Mouse (Mus musculus): ENCODE measurements around the gene B4galt1. TPM values are rescaled to one million over a fixed set of nuclear protein-coding genes. Genes with fewer than 3 reads are reported as not detected.
"Not testable (repeated sequence)": the region's sequence is repeated elsewhere in the genome, so short reads cannot be mapped to it uniquely, and the experiment has no call there.

Gene B4galt1
- polyA plus RNA-seq, 1 experiment from 2014 or later, result 20.0 TPM

GRCm38 (mm10) chr4:40810481-40810880, 43.3 kb downstream of the B4galt1 start:
- no peak overlapping the region for H3K4me3 ChIP-seq (ENCODE audit: low read depth, low read length)

DNA sequence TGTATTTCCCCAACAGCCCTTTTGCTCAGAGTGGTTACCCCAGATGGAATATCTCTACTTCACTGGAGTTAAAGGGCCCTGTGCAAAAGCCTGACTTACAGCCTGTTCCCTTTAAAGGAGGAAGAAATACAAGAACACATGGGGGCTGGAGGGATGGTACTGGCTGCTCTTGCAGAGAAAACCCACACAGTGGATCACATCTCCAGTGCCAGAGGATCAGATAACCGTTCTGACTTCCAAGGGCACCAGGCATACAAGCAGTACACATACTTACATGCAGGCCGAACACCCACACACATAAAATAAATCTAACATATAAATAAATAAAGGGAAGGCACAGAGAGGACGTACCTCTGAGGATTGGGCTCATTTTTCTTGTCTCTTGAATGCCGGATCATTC, 46.4 kb downstream of the B4galt1 start:
- H3K4me3 ChIP-seq (ENCODE audit: low read depth, low read length), result no peak overlapping the region
- ATAC-seq (ENCODE audit: insufficient read depth, low FRiP score, low TSS enrichment) (no peak), DNase-seq (ENCODE audit: low spot score) (no peak)
- H3K27ac ChIP-seq (ENCODE audit: low read depth, low read length), result no peak overlapping the region
- H3K9ac ChIP-seq (ENCODE audit: low read length), result no peak overlapping the region
- H3K4me1 ChIP-seq (ENCODE audit: control insufficient read depth, insufficient read depth, low read length), result no peaks in the 10 kb centered on the region
- 86% methylated on average over 4 of the region's 4 CpGs for WGBS
- H3K4me2 ChIP-seq (ENCODE audit: low read depth), result no peak overlapping the region
- H3K36me3 ChIP-seq (ENCODE audit: control insufficient read depth, insufficient read depth, low read length), result peaks cover 2% of the 10 kb centered on the region; the same call in 1 of the 2 replicates
- no peaks in the 10 kb centered on the region for H3K27me3 ChIP-seq (ENCODE audit: control insufficient read depth, insufficient read depth, low read length)
- H3K9me3 ChIP-seq (ENCODE audit: control insufficient read depth, low read length), result no peaks in the 10 kb centered on the region

More at GRCm38 (mm10) chr4:40810481-40810880, 43.3 kb downstream of the B4galt1 start:
- 92% methylated on average over 5 of the region's 5 CpGs for WGBS
- Histone ChIP-seq H3K9ac (ENCODE audit: low read length) (no peak overlapping the region), H3K27ac (ENCODE audit: low read depth, low read length) (no peak overlapping the region), H3K4me2 (ENCODE audit: low read depth) (no peak overlapping the region), H3K4me1 (ENCODE audit: control insufficient read depth, insufficient read depth, low read length) (no peaks in the 10 kb centered on the region), H3K36me3 (ENCODE audit: control insufficient read depth, insufficient read depth, low read length) (peaks cover 2% of the 10 kb centered on the region; the same call in 1 of the 2 replicates), H3K27me3 (ENCODE audit: control insufficient read depth, insufficient read depth, low read length) (no peaks in the 10 kb centered on the region), H3K9me3 (ENCODE audit: control insufficient read depth, low read length) (no peaks in the 10 kb centered on the region)
- DNase-seq (ENCODE audit: low spot score), result no peak
- ATAC-seq (ENCODE audit: insufficient read depth, low FRiP score, low TSS enrichment), result no peak

- no peak overlapping the region for H3K9ac ChIP-seq (ENCODE audit: low read length)
These were observed 48.4 kb downstream of the B4galt1 start for GRCm38 (mm10) chr4:40805401-40805800.

DNA sequence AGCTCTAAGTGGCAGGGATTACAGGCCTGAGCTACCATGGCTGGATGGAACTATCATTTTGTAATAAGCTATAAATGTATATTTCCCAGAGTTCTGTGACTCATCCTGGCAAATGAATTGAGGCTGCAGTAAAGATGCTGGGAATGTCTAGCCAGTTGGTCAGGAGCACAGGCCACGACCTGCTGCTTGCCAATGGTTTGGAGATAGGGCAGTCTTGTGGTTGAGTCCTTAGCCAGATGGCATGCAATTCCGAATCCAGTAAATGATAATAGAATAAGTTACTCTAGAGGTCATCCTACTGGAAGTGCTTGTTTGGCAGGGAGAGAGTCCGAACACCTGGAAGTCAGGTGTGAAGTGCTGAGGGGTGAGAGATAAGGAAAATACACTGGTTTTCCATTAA, 51.0 kb downstream of the B4galt1 start:
- no peak for ATAC-seq (ENCODE audit: insufficient read depth, low FRiP score, low TSS enrichment)
- Histone ChIP-seq H3K4me1 (ENCODE audit: control insufficient read depth, insufficient read depth, low read length) (no peaks in the 10 kb centered on the region), H3K27ac (ENCODE audit: low read depth, low read length) (no peak overlapping the region), H3K4me3 (ENCODE audit: low read depth, low read length) (no peak overlapping the region), H3K36me3 (ENCODE audit: control insufficient read depth, insufficient read depth, low read length) (peaks cover 2% of the 10 kb centered on the region; the same call in 1 of the 2 replicates), H3K9me3 (ENCODE audit: control insufficient read depth, low read length) (no peaks in the 10 kb centered on the region), H3K4me2 (ENCODE audit: low read depth) (no peak overlapping the region), H3K9ac (ENCODE audit: low read length) (no peak overlapping the region), H3K27me3 (ENCODE audit: control insufficient read depth, insufficient read depth, low read length) (no peaks in the 10 kb centered on the region)
- DNase-seq (ENCODE audit: low spot score), result no peak
- WGBS, result 92% methylated on average over 3 of the region's 3 CpGs

More at GRCm38 (mm10) chr4:40805401-40805800, 48.4 kb downstream of the B4galt1 start:
- 93% methylated on average over 8 of the region's 8 CpGs for WGBS
- H3K9me3 ChIP-seq (ENCODE audit: control insufficient read depth, low read length), result no peaks in the 10 kb centered on the region
- H3K27me3 ChIP-seq (ENCODE audit: control insufficient read depth, insufficient read depth, low read length), result no peaks in the 10 kb centered on the region
- no peak for DNase-seq (ENCODE audit: low spot score)
- no peaks in the 10 kb centered on the region for H3K4me1 ChIP-seq (ENCODE audit: control insufficient read depth, insufficient read depth, low read length)
- no peak for ATAC-seq (ENCODE audit: insufficient read depth, low FRiP score, low TSS enrichment)
- H3K4me3 ChIP-seq (ENCODE audit: low read depth, low read length), result no peak overlapping the region
- no peak overlapping the region for H3K27ac ChIP-seq (ENCODE audit: low read depth, low read length)
- no peak overlapping the region for H3K4me2 ChIP-seq (ENCODE audit: low read depth)
- peaks cover 2% of the 10 kb centered on the region; the same call in 1 of the 2 replicates for H3K36me3 ChIP-seq (ENCODE audit: control insufficient read depth, insufficient read depth, low read length)

DNA sequence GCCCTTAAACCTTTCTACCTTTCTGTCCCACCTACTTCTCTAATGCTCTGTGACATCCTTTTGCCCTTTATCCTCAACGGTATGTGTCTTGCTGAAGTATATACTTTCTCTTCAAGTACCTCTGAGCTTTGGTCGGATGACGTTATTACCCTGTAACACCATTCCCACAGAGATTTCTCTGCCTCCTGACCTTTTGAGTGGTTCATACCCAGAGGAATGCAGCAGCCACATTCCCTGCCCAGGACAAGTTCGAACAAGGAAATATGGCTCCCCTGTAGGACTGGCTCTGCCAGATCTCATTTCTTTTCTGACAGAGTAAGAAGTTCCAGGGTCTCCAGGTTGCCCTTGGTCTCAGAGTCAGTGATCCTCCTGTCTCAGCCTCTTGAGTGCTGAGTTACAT, 51.9 kb downstream of the B4galt1 start:
- H3K9me3 ChIP-seq (ENCODE audit: control insufficient read depth, low read length), result no peaks in the 10 kb centered on the region
- H3K27me3 ChIP-seq (ENCODE audit: control insufficient read depth, insufficient read depth, low read length), result no peaks in the 10 kb centered on the region
- H3K9ac ChIP-seq (ENCODE audit: low read length), result no peak overlapping the region
- no peak overlapping the region for H3K27ac ChIP-seq (ENCODE audit: low read depth, low read length)
- DNase-seq (ENCODE audit: low spot score) (no peak), ATAC-seq (ENCODE audit: insufficient read depth, low FRiP score, low TSS enrichment) (no peak)
- H3K4me3 ChIP-seq (ENCODE audit: low read depth, low read length), result no peak overlapping the region
- no peaks in the 10 kb centered on the region for H3K4me1 ChIP-seq (ENCODE audit: control insufficient read depth, insufficient read depth, low read length)
- WGBS, result 89% methylated on average over 4 of the region's 4 CpGs
- peaks cover 2% of the 10 kb centered on the region; the same call in 1 of the 2 replicates for H3K36me3 ChIP-seq (ENCODE audit: control insufficient read depth, insufficient read depth, low read length)
- H3K4me2 ChIP-seq (ENCODE audit: low read depth), result no peak overlapping the region

- H3K9me3 ChIP-seq (ENCODE audit: control insufficient read depth, low read length), result no peaks in the 10 kb centered on the region
- DNase-seq (ENCODE audit: low spot score), result no peak
- H3K4me2 ChIP-seq (ENCODE audit: low read depth), result no peak overlapping the region
- 80% methylated on average over 3 of the region's 3 CpGs for WGBS
- H3K4me3 ChIP-seq (ENCODE audit: low read depth, low read length), result no peak overlapping the region
- H3K27ac ChIP-seq (ENCODE audit: low read depth, low read length), result no peak overlapping the region
- no peaks in the 10 kb centered on the region for H3K36me3 ChIP-seq (ENCODE audit: control insufficient read depth, insufficient read depth, low read length)
- H3K4me1 ChIP-seq (ENCODE audit: control insufficient read depth, insufficient read depth, low read length), result no peaks in the 10 kb centered on the region
- no peaks in the 10 kb centered on the region for H3K27me3 ChIP-seq (ENCODE audit: control insufficient read depth, insufficient read depth, low read length)
- ATAC-seq (ENCODE audit: insufficient read depth, low FRiP score, low TSS enrichment), result no peak
- H3K9ac ChIP-seq (ENCODE audit: low read length), result no peak overlapping the region
These were observed 52.9 kb downstream of the B4galt1 start for GRCm38 (mm10) chr4:40800873-40801272.

DNA sequence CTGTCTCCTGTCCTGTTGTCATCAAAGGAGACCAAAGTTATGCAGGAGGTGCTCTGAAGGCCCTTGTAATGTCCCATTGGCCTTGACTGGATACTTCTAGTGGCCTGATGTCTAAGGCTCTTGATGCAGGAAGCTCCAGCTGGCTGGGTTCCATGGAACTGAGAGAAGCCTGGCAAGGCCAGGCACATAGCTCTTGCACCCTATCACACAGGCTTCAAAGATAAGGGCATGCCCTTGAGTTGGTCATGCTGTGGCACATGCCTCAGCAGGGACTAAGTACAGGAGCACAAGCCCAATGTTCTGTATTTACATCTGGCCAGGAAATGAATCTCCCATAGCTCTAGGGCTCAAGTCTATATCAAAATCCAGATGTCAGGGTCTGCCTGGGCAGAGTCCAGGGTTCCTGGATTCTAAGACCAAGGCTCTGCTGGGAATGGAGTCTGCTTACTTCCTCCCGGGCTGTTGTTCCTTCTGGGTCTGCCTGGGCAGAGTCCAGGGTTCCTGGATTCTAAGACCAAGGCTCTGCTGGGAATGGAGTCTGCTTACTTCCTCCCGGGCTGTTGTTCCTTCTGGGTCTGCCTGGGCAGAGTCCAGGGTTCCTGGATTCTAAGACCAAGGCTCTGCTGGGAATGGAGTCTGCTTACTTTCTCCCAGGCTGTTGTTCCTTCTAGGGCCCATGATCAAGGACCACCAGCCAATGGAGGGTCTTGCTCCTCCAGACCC, 54.8 kb downstream of the B4galt1 start:
- ATAC-seq (ENCODE audit: insufficient read depth, low FRiP score, low TSS enrichment); H3K4me3 ChIP-seq (ENCODE audit: low read depth, low read length); H3K36me3 ChIP-seq (ENCODE audit: control insufficient read depth, insufficient read depth, low read length); H3K4me2 ChIP-seq (ENCODE audit: low read depth); H3K9ac ChIP-seq (ENCODE audit: low read length); DNase-seq (ENCODE audit: low spot score); H3K27ac ChIP-seq (ENCODE audit: low read depth, low read length); H3K9me3 ChIP-seq (ENCODE audit: control insufficient read depth, low read length); H3K4me1 ChIP-seq (ENCODE audit: control insufficient read depth, insufficient read depth, low read length); H3K27me3 ChIP-seq (ENCODE audit: control insufficient read depth, insufficient read depth, low read length): not testable (repeated sequence)
- WGBS, result 88% methylated on average over 1 of the region's 2 CpGs

- 93% methylated on average over 3 of the region's 3 CpGs for WGBS
- H3K4me2 ChIP-seq (ENCODE audit: low read depth), result no peak overlapping the region
These were observed 58.0 kb downstream of the B4galt1 start for GRCm38 (mm10) chr4:40795761-40796160.

GRCm38 (mm10) chr4:40794320-40794719, 59.5 kb downstream of the B4galt1 start:
- no peaks in the 10 kb centered on the region for H3K4me1 ChIP-seq (ENCODE audit: control insufficient read depth, insufficient read depth, low read length)
- H3K4me2 ChIP-seq (ENCODE audit: low read depth), result no peak overlapping the region
- ATAC-seq (ENCODE audit: insufficient read depth, low FRiP score, low TSS enrichment) (no peak), DNase-seq (ENCODE audit: low spot score) (no peak)
- no peaks in the 10 kb centered on the region for H3K36me3 ChIP-seq (ENCODE audit: control insufficient read depth, insufficient read depth, low read length)
- no peaks in the 10 kb centered on the region for H3K27me3 ChIP-seq (ENCODE audit: control insufficient read depth, insufficient read depth, low read length)
- no peak overlapping the region for H3K9ac ChIP-seq (ENCODE audit: low read length)
- H3K9me3 ChIP-seq (ENCODE audit: control insufficient read depth, low read length), result no peaks in the 10 kb centered on the region
- no peak overlapping the region for H3K4me3 ChIP-seq (ENCODE audit: low read depth, low read length)
- no peak overlapping the region for H3K27ac ChIP-seq (ENCODE audit: low read depth, low read length)

More at GRCm38 (mm10) chr4:40795761-40796160, 58.0 kb downstream of the B4galt1 start:
- no peak for DNase-seq (ENCODE audit: low spot score)
- Histone ChIP-seq H3K27me3 (ENCODE audit: control insufficient read depth, insufficient read depth, low read length) (no peaks in the 10 kb centered on the region), H3K36me3 (ENCODE audit: control insufficient read depth, insufficient read depth, low read length) (no peaks in the 10 kb centered on the region), H3K27ac (ENCODE audit: low read depth, low read length) (no peak overlapping the region), H3K9ac (ENCODE audit: low read length) (no peak overlapping the region), H3K4me3 (ENCODE audit: low read depth, low read length) (no peak overlapping the region), H3K4me1 (ENCODE audit: control insufficient read depth, insufficient read depth, low read length) (no peaks in the 10 kb centered on the region), H3K9me3 (ENCODE audit: control insufficient read depth, low read length) (no peaks in the 10 kb centered on the region)
- ATAC-seq (ENCODE audit: insufficient read depth, low FRiP score, low TSS enrichment), result no peak
